Mouse (Mus musculus): ENCODE results near the gene Anxa2. TPM values are rescaled to one million over a fixed set of nuclear protein-coding genes. Genes with fewer than 3 reads are reported as not detected.
A peak's percentile ranks its signal among the peaks of the same experiment; 100 is the strongest.

Gene Anxa2
- total RNA-seq, 1 experiment from 2014 or later = 703 TPM

GRCm38 (mm10) chr9:69457143-69457542 lies 3.7 kb downstream of the Anxa2 start:
- ATAC-seq (ENCODE audit: extremely low read depth, insufficient number of reproducible peaks, low FRiP score, poor library complexity, severe bottlenecking) = no peak

- ATAC-seq (ENCODE audit: extremely low read depth, insufficient number of reproducible peaks, low FRiP score, poor library complexity, severe bottlenecking) = no peak
These were observed 4.6 kb downstream of the Anxa2 start for GRCm38 (mm10) chr9:69457747-69458625.

GRCm38 (mm10) chr9:69458982-69459381 lies 5.6 kb downstream of the Anxa2 start:
- ATAC-seq (ENCODE audit: extremely low read depth, insufficient number of reproducible peaks, low FRiP score, poor library complexity, severe bottlenecking) = no peak

GRCm38 (mm10) chr9:69459876-69460275 lies 6.5 kb downstream of the Anxa2 start:
- no peak for ATAC-seq (ENCODE audit: extremely low read depth, insufficient number of reproducible peaks, low FRiP score, poor library complexity, severe bottlenecking)

GRCm38 (mm10) chr9:69463046-69463445 lies 9.6 kb downstream of the Anxa2 start:
- no peak for ATAC-seq (ENCODE audit: extremely low read depth, insufficient number of reproducible peaks, low FRiP score, poor library complexity, severe bottlenecking)

- no peak for ATAC-seq (ENCODE audit: extremely low read depth, insufficient number of reproducible peaks, low FRiP score, poor library complexity, severe bottlenecking)
These were observed 10.8 kb downstream of the Anxa2 start for GRCm38 (mm10) chr9:69464109-69464756.

GRCm38 (mm10) chr9:69466098-69466497 lies 12.7 kb downstream of the Anxa2 start:
- no peak for ATAC-seq (ENCODE audit: extremely low read depth, insufficient number of reproducible peaks, low FRiP score, poor library complexity, severe bottlenecking)

GRCm38 (mm10) chr9:69467310-69467939 lies 14.0 kb downstream of the Anxa2 start:
- ATAC-seq (ENCODE audit: extremely low read depth, insufficient number of reproducible peaks, low FRiP score, poor library complexity, severe bottlenecking) = no peak

GRCm38 (mm10) chr9:69468991-69469390 lies 15.6 kb downstream of the Anxa2 start:
- ATAC-seq (ENCODE audit: extremely low read depth, insufficient number of reproducible peaks, low FRiP score, poor library complexity, severe bottlenecking) = no peak

GRCm38 (mm10) chr9:69470362-69470761 lies 16.9 kb downstream of the Anxa2 start:
- ATAC-seq (ENCODE audit: extremely low read depth, insufficient number of reproducible peaks, low FRiP score, poor library complexity, severe bottlenecking) = no peak

GRCm38 (mm10) chr9:69470921-69471320 lies 17.5 kb downstream of the Anxa2 start:
- ATAC-seq (ENCODE audit: extremely low read depth, insufficient number of reproducible peaks, low FRiP score, poor library complexity, severe bottlenecking) = no peak

- ATAC-seq (ENCODE audit: extremely low read depth, insufficient number of reproducible peaks, low FRiP score, poor library complexity, severe bottlenecking) = no peak
These were observed 19.3 kb downstream of the Anxa2 start for GRCm38 (mm10) chr9:69472724-69473123.

GRCm38 (mm10) chr9:69475873-69476272 lies 22.5 kb downstream of the Anxa2 start:
- no peak for ATAC-seq (ENCODE audit: extremely low read depth, insufficient number of reproducible peaks, low FRiP score, poor library complexity, severe bottlenecking)

GRCm38 (mm10) chr9:69477195-69477823 lies 23.9 kb downstream of the Anxa2 start:
- ATAC-seq (ENCODE audit: extremely low read depth, insufficient number of reproducible peaks, low FRiP score, poor library complexity, severe bottlenecking) = no peak

GRCm38 (mm10) chr9:69477824-69478222 lies 24.4 kb downstream of the Anxa2 start:
- no peak for ATAC-seq (ENCODE audit: extremely low read depth, insufficient number of reproducible peaks, low FRiP score, poor library complexity, severe bottlenecking)

GRCm38 (mm10) chr9:69480344-69480743 lies 26.9 kb downstream of the Anxa2 start:
- peak; percentile 64; the same call in 1 of the 2 replicates for ATAC-seq (ENCODE audit: extremely low read depth, insufficient number of reproducible peaks, low FRiP score, poor library complexity, severe bottlenecking)

- ATAC-seq (ENCODE audit: extremely low read depth, insufficient number of reproducible peaks, low FRiP score, poor library complexity, severe bottlenecking) = no peak
These were observed 30.4 kb downstream of the Anxa2 start for GRCm38 (mm10) chr9:69483811-69484210.

- no peak for ATAC-seq (ENCODE audit: extremely low read depth, insufficient number of reproducible peaks, low FRiP score, poor library complexity, severe bottlenecking)
These were observed 32.7 kb downstream of the Anxa2 start for GRCm38 (mm10) chr9:69486140-69486539.

- ATAC-seq (ENCODE audit: extremely low read depth, insufficient number of reproducible peaks, low FRiP score, poor library complexity, severe bottlenecking) = no peak
These were observed 35.1 kb downstream of the Anxa2 start for GRCm38 (mm10) chr9:69488510-69488909.
